In the genomic region with DNA sequence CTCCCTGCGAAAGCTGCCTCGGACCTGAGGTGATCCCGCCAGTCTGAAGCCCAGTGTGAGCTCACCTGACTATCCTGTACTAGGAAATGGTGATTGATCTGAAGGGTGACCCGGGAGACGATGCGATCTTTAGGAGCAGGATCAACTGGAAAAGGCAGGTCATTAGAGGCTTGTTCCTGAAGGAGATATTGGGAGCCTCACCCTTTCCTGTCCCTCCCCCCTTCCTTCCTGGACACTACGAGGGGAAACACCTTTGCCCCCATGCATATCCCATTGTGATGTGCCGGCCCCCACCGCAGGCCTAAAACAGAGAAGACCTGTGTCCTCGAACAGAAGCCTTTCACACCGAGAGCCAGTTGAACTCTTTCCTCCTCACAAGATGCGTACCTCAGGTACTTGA, we compare ENCODE assay signal across 19 mouse cellular contexts. TPM values are rescaled to one million over a fixed set of nuclear protein-coding genes. Genes with fewer than 3 reads are reported as not detected.
A peak's percentile ranks its signal among the peaks of the same experiment; 100 is the strongest.
DNase-seq lines count a peak whose midpoint lies in the region; TF ChIP-seq lines count a peak whose summit lies in the region.
"Had no signal": no experiment of that assay in that cellular context is flagged by ENCODE, and none has a peak within 500 bp of the region (broad histone marks: within the 10 kb centered on the region; RNA-seq: fewer than 3 reads in every experiment).

No protein-coding gene starts in this region.

- 62% methylated on average over 12 of the region's 12 CpGs for WGBS in kidney, adult 2 months

- DNase-seq in gastrocnemius, adult 2 months, result no peak
- no peak for DNase-seq in gastrocnemius, postnatal 10 days
- peak; percentile 61 for DNase-seq in kidney, adult 2 months
- DNase-seq in kidney, adult 18-20 months, result no peak
- peak; percentile 35 to 53 for DNase-seq in kidney, postnatal 36 days
- DNase-seq in frontal cortex, adult 2 months (ENCODE audit: extremely low spot score in 1 of 2, low spot score in 1 of 2), result no peak
- DNase-seq: B cell, adult 2 months; cerebellum, adult 8-10 months; gastrocnemius, postnatal 14 days; midbrain, embryonic 14.5 days; right cerebral cortex, postnatal 14 days; thymus, adult 18-20 months had no signal

- no peaks in the 10 kb centered on the region for H3K4me1 ChIP-seq in kidney, adult 2 months (ENCODE audit: control insufficient read depth, insufficient read depth, low read length)
- peaks cover 10% of the 10 kb centered on the region; the same call in 1 of the 2 replicates for H3K4me1 ChIP-seq in brown adipose tissue, adult 24 weeks (ENCODE audit: control insufficient read depth, insufficient read depth, insufficient read length, low read length)
- H3K4me1 ChIP-seq: forebrain, embryonic 12.5 days; liver, embryonic 15.5 days had no signal

- intact Hi-C loops in gastrocnemius, adult 2 months (cut with DNase I), result no loop called here

- no peaks in the 10 kb centered on the region for H3K36me3 ChIP-seq in kidney, adult 2 months (ENCODE audit: control insufficient read depth, insufficient read depth, low read length)
- H3K36me3 ChIP-seq: embryonic facial prominence, embryonic 10.5 days; forebrain, embryonic 12.5 days; heart, embryonic 13.5 days; limb, embryonic 13.5 days; liver, embryonic 15.5 days had no signal

- TF ChIP-seq CTCF in gastrocnemius, adult 2 months (IDR thresholded peaks at IDR 0.05), result no peak
- TF ChIP-seq CTCF in kidney, adult 2 months (conservative IDR thresholded peaks at IDR 0.05; ENCODE audit: insufficient read depth, insufficient read length, low read depth, low read length), result no peak

- H3K27me3 ChIP-seq in kidney, adult 2 months (replicated peaks; ENCODE audit: control insufficient read depth, insufficient read depth, low read length), result no peaks in the 10 kb centered on the region
- H3K27me3 ChIP-seq: forebrain, embryonic 12.5 days; limb, embryonic 13.5 days; liver, embryonic 15.5 days had no signal

- H3K27ac ChIP-seq in gastrocnemius, adult 2 months, result peak overlapping the region; percentile 68
- H3K27ac ChIP-seq in kidney, adult 2 months (ENCODE audit: insufficient read depth, low read depth, low read length), result no peak overlapping the region
- H3K27ac ChIP-seq in brown adipose tissue, adult 24 weeks (replicated peaks; ENCODE audit: low read depth, low read length), result peak overlapping the region; percentile 57
- H3K27ac ChIP-seq: embryonic facial prominence, embryonic 10.5 days; forebrain, embryonic 12.5 days; heart, embryonic 13.5 days; limb, embryonic 13.5 days; liver, embryonic 15.5 days had no signal

- TF ChIP-seq POLR2A in kidney, adult 2 months (IDR thresholded peaks at IDR 0.05; ENCODE audit: low read depth, low read length), result no peak

- peak overlapping the region; percentile 45 for H3K4me3 ChIP-seq in gastrocnemius, adult 2 months
- no peak overlapping the region for H3K4me3 ChIP-seq in kidney, adult 2 months (ENCODE audit: insufficient read depth, low read depth, low read length)
- H3K4me3 ChIP-seq in brown adipose tissue, adult 24 weeks (ENCODE audit: insufficient read depth, low read depth, low read length), result peak overlapping the region; percentile 23
- H3K4me3 ChIP-seq: embryonic facial prominence, embryonic 10.5 days; forebrain, embryonic 12.5 days; heart, embryonic 13.5 days; limb, embryonic 13.5 days; liver, embryonic 15.5 days; myocyte had no signal

RNA-seq across cellular contexts. Expression of gene Stox2, which starts 58.0 kb away (rescaled TPM):
- 1 to 10 TPM; 7.3 to 9.5 TPM for total RNA-seq in gastrocnemius, adult 2 months (2021)
- total RNA-seq in gastrocnemius, postnatal 10 days (2021), result 10 to 100 TPM in 1 of 2 experiments, 1 to 10 TPM in 1; 10.0 to 15.0 TPM
- polyA plus RNA-seq in kidney, adult 2 months (2012; rRNA removed), result 2.2 TPM in 2 replicates
- polyA plus RNA-seq in brown adipose tissue, adult 24 weeks (2012; ENCODE audit: insufficient read depth, insufficient read length, missing spikeins), result 4.0 and 6.5 TPM in 2 replicates
- 28.0 and 29.4 TPM in 2 replicates for polyA plus RNA-seq in frontal cortex, adult 2 months (2012; rRNA removed)
- polyA plus RNA-seq: myocyte had no signal

Comparison
In these comparisons a context has a peak if more than half of its experiments do, and no peak if none do; other contexts are left out.
1. DNase-seq: peak in kidney, adult 2 months (single experiment) and kidney, postnatal 36 days (2 of 2); none in gastrocnemius, adult 2 months (single experiment), gastrocnemius, postnatal 10 days (single experiment), kidney, adult 18-20 months (single experiment) and frontal cortex, adult 2 months (0 of 2).